Mouse (Mus musculus): ENCODE results near the gene Cd164l2. TPM values are rescaled to one million over a fixed set of nuclear protein-coding genes. Genes with fewer than 3 reads are reported as not detected.

Cd164l2 gene
- polyA plus RNA-seq, 1 experiment, result not detected

DNA sequence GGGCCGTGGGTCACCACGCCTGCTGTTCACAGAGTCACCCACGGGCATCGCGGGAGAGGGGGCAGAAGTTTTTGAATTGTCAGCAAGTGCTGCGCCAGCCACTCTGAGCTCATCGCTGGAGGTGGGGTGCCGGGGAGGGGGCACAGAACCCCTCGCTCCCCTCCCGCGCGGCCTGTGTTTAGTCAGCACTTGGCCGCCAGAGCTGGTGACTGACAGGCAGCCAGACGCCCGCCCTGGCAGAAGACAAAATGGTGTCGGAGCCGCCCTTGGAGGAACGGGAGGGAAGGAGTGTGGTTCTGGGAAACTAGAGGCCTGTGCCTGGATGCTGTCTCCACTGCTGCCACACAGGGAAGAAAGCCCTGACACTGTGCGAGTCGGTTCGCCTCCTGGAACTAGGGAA, 11.6 kb upstream of the Cd164l2 start:
- H3K4me3 ChIP-seq (ENCODE audit: insufficient read depth, low read length), result no peak overlapping the region
- H3K4me1 ChIP-seq (ENCODE audit: control insufficient read depth, insufficient read depth, low read length), result peaks cover 2% of the 10 kb centered on the region; the same call in 1 of the 2 replicates
- H3K27ac ChIP-seq (ENCODE audit: insufficient read depth, low read length), result no peak overlapping the region
- TF ChIP-seq POLR2A (IDR thresholded peaks at IDR 0.05; ENCODE audit: low read depth, low read length) (no peak), CTCF (IDR thresholded peaks at IDR 0.05; ENCODE audit: borderline replicate concordance, insufficient read depth, low read length) (no peak)

DNA sequence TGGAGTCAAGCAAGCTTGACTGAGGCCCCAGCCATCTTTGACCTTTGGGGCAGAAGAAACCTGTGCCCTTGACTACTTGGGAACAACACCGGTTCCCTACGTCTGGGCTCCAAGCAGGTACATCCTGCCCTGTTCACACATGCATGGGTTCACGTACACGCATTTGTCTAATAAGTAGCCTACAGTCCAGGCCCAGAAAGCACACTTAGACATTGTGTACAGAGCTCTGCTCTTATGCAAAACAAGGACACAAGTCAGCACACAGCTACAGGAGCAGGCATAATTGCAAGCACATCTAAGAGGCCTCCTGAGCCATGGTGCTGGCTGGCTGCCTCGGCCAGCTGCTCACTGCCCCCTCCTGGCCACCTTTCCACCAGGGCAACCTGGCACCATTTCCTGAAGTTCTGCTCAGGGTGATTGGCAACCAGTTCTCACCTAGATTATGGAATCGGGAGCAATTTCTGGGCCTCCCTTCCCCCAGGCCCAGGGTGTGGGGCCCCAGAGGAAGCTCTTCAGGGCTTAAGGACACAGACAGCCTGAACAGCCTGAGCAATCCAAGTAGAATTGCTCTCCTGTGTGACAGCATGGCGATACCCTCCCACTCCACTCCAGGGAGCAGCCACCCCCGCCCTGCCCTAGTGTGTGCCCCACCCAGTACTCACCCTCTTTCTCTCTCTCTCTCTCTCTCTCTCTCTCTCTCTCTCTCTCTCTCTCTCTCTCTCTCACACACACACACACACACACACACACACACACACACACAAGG, 10.7 kb upstream of the Cd164l2 start:
- Histone ChIP-seq H3K4me1 (ENCODE audit: control insufficient read depth, insufficient read depth, low read length) (peaks cover 2% of the 10 kb centered on the region; the same call in 1 of the 2 replicates), H3K4me3 (ENCODE audit: insufficient read depth, low read length) (no peak overlapping the region), H3K27ac (ENCODE audit: insufficient read depth, low read length) (no peak overlapping the region)
- no peak for TF ChIP-seq POLR2A (IDR thresholded peaks at IDR 0.05; ENCODE audit: low read depth, low read length)
- TF ChIP-seq CTCF (IDR thresholded peaks at IDR 0.05; ENCODE audit: borderline replicate concordance, insufficient read depth, low read length), result peak; percentile 71

DNA sequence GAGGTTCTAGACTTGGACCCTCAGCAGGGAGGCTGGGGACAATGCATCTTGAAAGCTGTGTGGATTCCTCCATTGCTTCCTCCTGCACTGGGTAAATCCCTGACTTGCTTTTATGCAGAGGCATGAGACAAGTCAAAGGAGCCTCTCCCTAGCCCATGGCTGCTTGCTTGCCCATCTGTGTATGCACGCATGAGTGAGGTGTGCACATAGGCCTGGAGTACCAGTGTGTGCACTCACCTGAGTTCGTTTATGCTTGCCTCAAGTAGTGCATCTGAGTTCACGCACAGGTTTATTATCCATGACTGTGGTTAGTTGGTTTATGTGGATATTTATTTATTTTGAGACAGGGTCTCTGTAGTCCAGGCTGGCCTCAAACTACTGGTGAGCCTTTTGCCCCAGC, 9.7 kb upstream of the Cd164l2 start:
- H3K27ac ChIP-seq (ENCODE audit: insufficient read depth, low read length), result no peak overlapping the region
- no peak for TF ChIP-seq CTCF (IDR thresholded peaks at IDR 0.05; ENCODE audit: borderline replicate concordance, insufficient read depth, low read length)
- no peak for TF ChIP-seq POLR2A (IDR thresholded peaks at IDR 0.05; ENCODE audit: low read depth, low read length)
- peaks cover 2% of the 10 kb centered on the region; the same call in 1 of the 2 replicates for H3K4me1 ChIP-seq (ENCODE audit: control insufficient read depth, insufficient read depth, low read length)
- no peak overlapping the region for H3K4me3 ChIP-seq (ENCODE audit: insufficient read depth, low read length)

DNA sequence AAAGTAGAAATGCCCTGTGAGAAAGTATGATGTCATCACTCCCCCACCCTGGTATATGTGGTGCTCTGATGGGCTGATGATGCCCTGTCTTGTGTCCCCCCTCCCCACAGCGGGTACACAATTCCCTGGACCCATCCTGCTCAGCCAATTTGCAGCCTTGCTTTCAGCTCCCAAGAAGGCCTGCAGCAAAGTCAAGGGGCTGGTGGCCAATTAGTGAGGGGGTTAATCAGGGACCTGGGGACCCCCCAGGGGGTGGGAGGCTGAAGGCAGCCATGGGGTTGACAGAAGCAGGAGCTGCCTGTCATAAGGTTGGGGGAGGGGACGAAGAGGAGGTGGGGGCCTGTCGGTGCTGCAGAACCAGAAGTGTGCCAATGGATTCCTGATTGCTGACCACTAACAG, 8.3 kb upstream of the Cd164l2 start:
- TF ChIP-seq CTCF (IDR thresholded peaks at IDR 0.05; ENCODE audit: borderline replicate concordance, insufficient read depth, low read length), result no peak
- TF ChIP-seq POLR2A (IDR thresholded peaks at IDR 0.05; ENCODE audit: low read depth, low read length), result no peak
- no peak overlapping the region for H3K4me3 ChIP-seq (ENCODE audit: insufficient read depth, low read length)
- peaks cover 2% of the 10 kb centered on the region; the same call in 1 of the 2 replicates for H3K4me1 ChIP-seq (ENCODE audit: control insufficient read depth, insufficient read depth, low read length)
- no peak overlapping the region for H3K27ac ChIP-seq (ENCODE audit: insufficient read depth, low read length)

DNA sequence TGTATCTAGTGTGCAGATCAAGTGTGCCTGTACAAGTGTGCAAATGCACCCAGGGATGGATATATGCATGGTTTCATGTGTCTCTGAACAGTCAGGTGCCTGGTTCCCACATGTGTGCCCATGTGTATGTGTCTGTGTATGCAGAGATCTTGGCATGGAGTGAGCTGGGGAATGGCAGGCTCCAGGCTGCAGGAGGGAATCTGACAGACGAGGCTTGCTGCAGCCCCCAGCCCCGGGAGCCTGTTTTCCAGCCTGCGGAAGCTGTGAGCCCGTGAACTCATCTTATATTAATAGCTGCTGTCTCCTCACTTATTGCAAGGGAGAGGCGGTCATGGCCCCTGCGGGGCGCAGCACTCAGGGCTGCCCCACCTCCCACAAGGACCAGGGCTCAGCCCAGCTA, 7.6 kb upstream of the Cd164l2 start:
- Histone ChIP-seq H3K4me3 (ENCODE audit: insufficient read depth, low read length) (no peak overlapping the region), H3K4me1 (ENCODE audit: control insufficient read depth, insufficient read depth, low read length) (peaks cover 2% of the 10 kb centered on the region; the same call in 1 of the 2 replicates), H3K27ac (ENCODE audit: insufficient read depth, low read length) (no peak overlapping the region)
- TF ChIP-seq CTCF (IDR thresholded peaks at IDR 0.05; ENCODE audit: borderline replicate concordance, insufficient read depth, low read length) (no peak), POLR2A (IDR thresholded peaks at IDR 0.05; ENCODE audit: low read depth, low read length) (no peak)

DNA sequence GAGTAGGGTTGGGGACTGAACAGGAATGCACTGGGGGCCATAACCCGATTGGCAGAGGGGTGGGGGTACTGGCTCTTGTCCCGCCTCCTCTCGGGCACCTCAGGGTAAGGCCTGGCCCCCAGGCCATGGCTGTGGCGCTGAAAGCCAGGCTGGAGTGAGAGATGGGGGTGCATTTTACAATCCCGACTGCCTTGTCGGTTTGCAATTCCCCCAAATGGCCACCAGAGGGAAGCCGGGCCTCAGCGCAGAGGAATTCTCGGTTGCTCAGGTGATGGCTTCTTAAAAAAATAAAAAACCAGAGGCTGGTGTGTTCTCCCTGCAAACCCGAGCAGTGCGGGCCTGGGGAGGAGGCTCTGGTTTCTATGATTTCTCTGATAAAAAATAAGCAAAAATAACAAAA, 2.6 kb upstream of the Cd164l2 start:
- Histone ChIP-seq H3K27ac (ENCODE audit: insufficient read depth, low read length) (no peak overlapping the region), H3K4me1 (ENCODE audit: control insufficient read depth, insufficient read depth, low read length) (peaks cover 3% of the 10 kb centered on the region; the same call in 1 of the 2 replicates), H3K4me3 (ENCODE audit: insufficient read depth, low read length) (no peak overlapping the region)
- TF ChIP-seq CTCF (IDR thresholded peaks at IDR 0.05; ENCODE audit: borderline replicate concordance, insufficient read depth, low read length) (peak; percentile 54; the same call in 1 of the 2 replicates), POLR2A (IDR thresholded peaks at IDR 0.05; ENCODE audit: low read depth, low read length) (no peak)

DNA sequence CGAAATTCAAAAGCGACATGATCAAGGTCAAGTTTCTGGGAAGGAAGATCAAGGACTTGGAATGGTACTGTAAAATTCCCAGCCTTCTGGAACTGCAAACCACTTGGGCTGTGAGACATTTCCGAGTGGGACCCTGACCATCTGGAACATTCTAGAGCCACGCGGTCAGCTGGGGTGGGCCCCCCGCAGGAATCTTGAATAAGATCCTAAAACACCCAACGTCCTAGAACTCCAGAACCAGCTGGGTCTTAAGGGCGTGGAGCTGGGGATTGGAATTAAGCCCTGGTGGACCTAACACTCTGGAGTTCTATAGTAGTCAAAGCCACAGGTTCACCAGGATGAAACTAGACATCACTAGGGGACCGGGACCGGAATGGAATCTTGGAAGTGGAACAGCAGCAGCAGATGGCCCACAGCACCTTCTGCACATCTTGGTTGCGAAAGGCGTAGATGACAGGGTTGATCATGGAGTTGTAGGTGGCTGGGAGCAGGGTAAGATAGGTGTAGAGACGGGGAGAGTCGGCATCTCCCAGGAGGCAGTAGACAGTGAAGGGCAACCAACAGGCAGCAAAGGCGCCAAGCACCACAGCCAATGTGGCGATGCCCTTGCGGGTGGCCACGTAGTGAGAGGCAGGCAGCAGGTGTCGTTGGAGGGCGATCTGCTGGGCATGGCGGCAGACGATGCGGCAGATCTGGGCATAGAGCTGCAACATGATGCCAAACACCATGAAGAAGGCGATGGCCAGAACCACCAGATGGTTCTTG, 1.7 kb upstream of the Cd164l2 start:
- H3K4me3 ChIP-seq (ENCODE audit: insufficient read depth, low read length), result no peak overlapping the region
- TF ChIP-seq POLR2A (IDR thresholded peaks at IDR 0.05; ENCODE audit: low read depth, low read length), result no peak
- TF ChIP-seq CTCF (IDR thresholded peaks at IDR 0.05; ENCODE audit: borderline replicate concordance, insufficient read depth, low read length), result no peak
- H3K27ac ChIP-seq (ENCODE audit: insufficient read depth, low read length), result no peak overlapping the region
- peaks cover 3% of the 10 kb centered on the region; the same call in 1 of the 2 replicates for H3K4me1 ChIP-seq (ENCODE audit: control insufficient read depth, insufficient read depth, low read length)

DNA sequence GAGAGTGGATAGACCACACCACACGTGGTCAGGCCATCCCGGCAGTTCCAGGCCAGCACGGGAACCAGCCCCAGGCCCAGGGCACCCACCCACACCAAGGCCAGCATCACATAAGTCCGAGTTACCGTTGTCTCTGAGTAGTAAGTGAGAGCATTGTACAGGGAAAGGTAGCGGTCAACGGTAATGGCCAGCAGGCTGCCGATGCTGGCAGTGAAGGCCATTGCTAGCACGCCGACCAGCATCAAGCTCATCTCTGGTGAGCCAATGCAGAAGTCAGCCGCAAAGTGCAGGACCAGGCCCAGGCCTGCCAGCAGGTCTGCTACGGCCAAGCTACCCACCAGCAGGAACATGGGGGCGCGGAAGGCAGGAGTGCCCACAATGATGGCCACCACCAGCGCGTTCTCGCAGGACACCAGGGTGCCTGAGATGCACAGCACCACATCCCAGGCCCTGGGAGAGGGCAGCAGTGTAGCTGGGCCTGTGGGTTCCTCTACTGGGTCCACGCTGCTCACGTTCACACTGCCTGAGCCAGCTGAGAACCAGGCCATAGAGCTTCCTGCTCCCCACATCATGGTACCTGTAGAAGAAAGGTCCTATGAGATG, 1.0 kb upstream of the Cd164l2 start:
- TF ChIP-seq CTCF (IDR thresholded peaks at IDR 0.05; ENCODE audit: borderline replicate concordance, insufficient read depth, low read length) (no peak), POLR2A (IDR thresholded peaks at IDR 0.05; ENCODE audit: low read depth, low read length) (no peak)
- Histone ChIP-seq H3K4me3 (ENCODE audit: insufficient read depth, low read length) (no peak overlapping the region), H3K4me1 (ENCODE audit: control insufficient read depth, insufficient read depth, low read length) (peaks cover 3% of the 10 kb centered on the region; the same call in 1 of the 2 replicates)

DNA sequence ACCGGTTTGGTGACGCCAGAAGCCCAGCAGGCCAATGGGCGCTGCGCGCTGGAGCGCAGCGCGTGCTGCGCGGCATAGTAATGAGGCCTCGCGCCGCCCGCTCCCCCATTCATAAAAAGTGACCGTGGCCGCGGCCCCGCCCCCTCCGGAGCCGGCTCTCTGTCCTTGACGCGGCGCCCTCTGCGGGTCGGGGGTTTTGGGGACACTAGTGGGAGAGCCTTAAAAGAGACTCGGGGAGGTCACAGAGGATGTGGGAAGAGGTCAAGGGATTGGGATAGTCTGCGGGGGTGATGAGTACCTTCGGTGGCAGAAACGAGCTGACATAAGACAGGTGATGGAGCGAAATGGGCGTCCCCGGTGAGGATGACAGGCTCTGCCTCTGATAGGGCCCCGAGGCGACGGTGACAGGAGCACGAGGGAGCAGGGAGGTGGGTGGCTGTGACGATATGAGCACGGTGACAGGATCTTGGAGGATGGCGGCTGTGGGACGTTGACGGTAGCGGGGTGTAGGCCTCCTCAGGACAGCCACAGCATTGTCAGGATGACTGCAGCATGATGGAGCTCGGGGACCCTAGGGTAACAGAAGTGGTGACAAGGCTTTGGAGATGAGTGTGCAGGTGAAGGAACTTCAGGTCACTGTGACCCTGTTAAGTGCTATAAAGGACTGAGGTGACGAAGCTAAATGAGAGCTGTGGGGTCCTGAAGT, 784 bp downstream of the Cd164l2 start:
- H3K4me1 ChIP-seq (ENCODE audit: control insufficient read depth, insufficient read depth, low read length), result peaks cover 3% of the 10 kb centered on the region; the same call in 1 of the 2 replicates
- H3K27ac ChIP-seq (ENCODE audit: insufficient read depth, low read length), result no peak overlapping the region
- peak overlapping the region; percentile 55 for H3K4me3 ChIP-seq (ENCODE audit: insufficient read depth, low read length)
- TF ChIP-seq POLR2A (IDR thresholded peaks at IDR 0.05; ENCODE audit: low read depth, low read length) (no peak), CTCF (IDR thresholded peaks at IDR 0.05; ENCODE audit: borderline replicate concordance, insufficient read depth, low read length) (no peak)

More for the DNA sequence above, 1.0 kb upstream of the Cd164l2 start:
- no peak overlapping the region for H3K27ac ChIP-seq (ENCODE audit: insufficient read depth, low read length)

All from embryonic fibroblast, embryonic 13.5 days (primary cell).